Mouse (Mus musculus) hindbrain, embryonic 14.5 days (tissue): ENCODE measurements around the gene Nav1. TPM values are rescaled to one million over a fixed set of nuclear protein-coding genes. Genes with fewer than 3 reads are reported as not detected.

ENCODE experiments used
- ATAC-seq: fragments of 200-750 bp; cut with Nextera tagmentation; 2 replicates; pipeline ENCODE4 v1.8.0; 2017; ENCODE audit warnings: moderate number of reproducible peaks, mild to moderate bottlenecking, moderate TSS enrichment, moderate library complexity; ENCODE audit not compliant: low FRiP score
- DNase-seq: peaks from one replicate; pipeline ENCODE4 v3.0.0-alpha.2; 2015; ENCODE audit warnings: low spot score
- H3K27ac ChIP-seq: fragments of 300-500 bp; sonication (generic); 2 replicates; pipeline ENCODE4 v1.5.1; 2014; ENCODE audit warnings: mild to moderate bottlenecking, moderate library complexity
- H3K27me3 ChIP-seq: fragments of 300-500 bp; sonication (generic); 2 replicates; pipeline ENCODE4 v1.6.1; 2014; ENCODE audit warnings: mild to moderate bottlenecking, low read length, mixed read lengths; ENCODE audit not compliant: control insufficient read depth, insufficient read depth
- H3K36me3 ChIP-seq: fragments of 300-500 bp; sonication (generic); replicated peaks from 2 replicates; pipeline ENCODE4 v1.6.1; 2014; ENCODE audit not compliant: control insufficient read depth, insufficient read depth
- H3K4me1 ChIP-seq: fragments of 300-500 bp; sonication (generic); replicated peaks from 2 replicates; pipeline ENCODE4 v1.6.1; 2014; ENCODE audit warnings: antibody characterized with exemption, low read length, mixed read lengths; ENCODE audit not compliant: control insufficient read depth, insufficient read depth
- H3K4me2 ChIP-seq: fragments of 300-500 bp; sonication (generic); replicated peaks from 2 replicates; pipeline ENCODE4 v1.6.1; 2014; ENCODE audit warnings: mild to moderate bottlenecking, moderate library complexity
- H3K4me3 ChIP-seq: fragments of 300-500 bp; sonication (generic); replicated peaks from 2 replicates; pipeline ENCODE4 v1.5.1; 2014; ENCODE audit warnings: mild to moderate bottlenecking, low read length
- H3K9ac ChIP-seq: fragments of 300-500 bp; sonication (generic); 2 replicates; pipeline ENCODE4 v1.6.1; 2014
- H3K9me3 ChIP-seq: fragments of 300-500 bp; sonication (generic); 2 replicates; pipeline ENCODE4 v1.6.1; 2016; ENCODE audit warnings: low read length; ENCODE audit not compliant: control insufficient read depth
- WGBS: fragments of 180-500 bp; shearing (Covaris S2); extraction: QIAGEN DNeasy Blood & Tissue Kit; methylation state at CpG from one replicate; pipeline ENCODE4 v1.1.7; 2014; 5-methylcytosine and 5-hydroxymethylcytosine counted together
- polyA plus RNA-seq: library from polyadenylated mRNA; unstranded; fragments of >200 nt; fragmentation: Nextera tagmentation; extraction: Ambion mirVana; gene quantifications from 2 replicates; pipeline ENCODE4 v1.2.1, GENCODE M21; 2014

The Nav1 gene
- polyA plus RNA-seq, 1 experiment from 2014 or later, result 60.2 TPM

- DNase-seq (no peak), ATAC-seq (no peak)
- Histone ChIP-seq H3K9me3 (no peaks in the 10 kb centered on the region), H3K9ac (no peak overlapping the region), H3K4me3 (no peak overlapping the region), H3K4me1 (0 out of 2 replicates have a peak, but pooled peaks cover 4% of the 10 kb centered on the region), H3K27me3 (no peaks in the 10 kb centered on the region), H3K36me3 (peaks cover 17% of the 10 kb centered on the region), H3K4me2 (no peak overlapping the region), H3K27ac (no peak overlapping the region)
- 92% methylated on average over 7 of the region's 7 CpGs for WGBS
Observed at GRCm38 (mm10) chr1:135536822-135537221, 70.3 kb downstream of the Nav1 start.

- no peak for ATAC-seq
- Histone ChIP-seq H3K9me3 (no peaks in the 10 kb centered on the region), H3K27me3 (no peaks in the 10 kb centered on the region), H3K4me1 (0 out of 2 replicates have a peak, but pooled peaks cover 4% of the 10 kb centered on the region), H3K36me3 (peaks cover 22% of the 10 kb centered on the region), H3K4me3 (no peak overlapping the region), H3K9ac (no peak overlapping the region), H3K27ac (no peak overlapping the region), H3K4me2 (no peak overlapping the region)
- 65% methylated on average over 2 of the region's 2 CpGs for whole genome bisulfite sequencing
- DNase-seq, result no peak
Observed at GRCm38 (mm10) chr1:135536326-135536725, 70.8 kb downstream of the Nav1 start.

- H3K27ac ChIP-seq, result no peak overlapping the region
- H3K4me1 ChIP-seq, result 0 out of 2 replicates have a peak, but pooled peaks cover 4% of the 10 kb centered on the region
- H3K4me3 ChIP-seq, result no peak overlapping the region
- no peaks in the 10 kb centered on the region for H3K27me3 ChIP-seq
- H3K36me3 ChIP-seq, result peaks cover 29% of the 10 kb centered on the region
- H3K4me2 ChIP-seq, result no peak overlapping the region
- H3K9me3 ChIP-seq, result no peaks in the 10 kb centered on the region
- no peak overlapping the region for H3K9ac ChIP-seq
- ATAC-seq (no peak), DNase-seq (no peak)
- 34% methylated on average over 4 of the region's 4 CpGs for WGBS
Observed at GRCm38 (mm10) chr1:135535256-135535655, 71.8 kb downstream of the Nav1 start.

- no peak overlapping the region for H3K9ac ChIP-seq
- H3K4me2 ChIP-seq, result no peak overlapping the region
- H3K4me3 ChIP-seq, result no peak overlapping the region
- peaks cover 29% of the 10 kb centered on the region for H3K36me3 ChIP-seq
- no peaks in the 10 kb centered on the region for H3K9me3 ChIP-seq
- DNase-seq (no peak), ATAC-seq (no peak)
- H3K27me3 ChIP-seq, result no peaks in the 10 kb centered on the region
- H3K27ac ChIP-seq, result no peak overlapping the region
- 0 out of 2 replicates have a peak, but pooled peaks cover 4% of the 10 kb centered on the region for H3K4me1 ChIP-seq
- WGBS, result 46% methylated on average over 4 of the region's 4 CpGs
Observed at GRCm38 (mm10) chr1:135534782-135535181, 72.3 kb downstream of the Nav1 start.

- WGBS, result 86% methylated on average over 4 of the region's 4 CpGs
- no peak for DNase-seq
- H3K27ac ChIP-seq, result no peak overlapping the region
- no peaks in the 10 kb centered on the region for H3K9me3 ChIP-seq
- peaks cover 29% of the 10 kb centered on the region for H3K36me3 ChIP-seq
- 0 out of 2 replicates have a peak, but pooled peaks cover 4% of the 10 kb centered on the region for H3K4me1 ChIP-seq
- no peak overlapping the region for H3K4me2 ChIP-seq
- H3K9ac ChIP-seq, result no peak overlapping the region
- H3K4me3 ChIP-seq, result no peak overlapping the region
- no peaks in the 10 kb centered on the region for H3K27me3 ChIP-seq
- ATAC-seq, result no peak
Observed at GRCm38 (mm10) chr1:135534070-135534469, 73.0 kb downstream of the Nav1 start.

- Histone ChIP-seq H3K4me2 (no peak overlapping the region), H3K4me3 (no peak overlapping the region), H3K9ac (no peak overlapping the region), H3K27me3 (no peaks in the 10 kb centered on the region), H3K36me3 (peaks cover 38% of the 10 kb centered on the region), H3K4me1 (0 out of 2 replicates have a peak, but pooled peaks cover 4% of the 10 kb centered on the region), H3K27ac (no peak overlapping the region), H3K9me3 (no peaks in the 10 kb centered on the region)
- WGBS, result 87% methylated on average over 23 of the region's 23 CpGs
- ATAC-seq, result no peak
- no peak for DNase-seq
Observed at GRCm38 (mm10) chr1:135532383-135532782, 74.7 kb downstream of the Nav1 start.

GRCm38 (mm10) chr1:135531981-135532380, 75.1 kb downstream of the Nav1 start:
- Histone ChIP-seq H3K4me3 (no peak overlapping the region), H3K9ac (no peak overlapping the region), H3K27me3 (no peaks in the 10 kb centered on the region), H3K9me3 (no peaks in the 10 kb centered on the region), H3K27ac (no peak overlapping the region), H3K4me1 (0 out of 2 replicates have a peak, but pooled peaks cover 4% of the 10 kb centered on the region), H3K4me2 (no peak overlapping the region), H3K36me3 (peaks cover 36% of the 10 kb centered on the region)
- 88% methylated on average over 6 of the region's 6 CpGs for WGBS
- DNase-seq (no peak), ATAC-seq (no peak)

- Histone ChIP-seq H3K4me2 (no peak overlapping the region), H3K27ac (no peak overlapping the region), H3K36me3 (peaks cover 31% of the 10 kb centered on the region), H3K27me3 (no peaks in the 10 kb centered on the region), H3K9ac (no peak overlapping the region), H3K9me3 (no peaks in the 10 kb centered on the region), H3K4me3 (no peak overlapping the region), H3K4me1 (0 out of 2 replicates have a peak, but pooled peaks cover 4% of the 10 kb centered on the region)
- DNase-seq (no peak), ATAC-seq (no peak)
- WGBS, result 62% methylated on average over 10 of the region's 10 CpGs
Observed at GRCm38 (mm10) chr1:135531081-135531480, 76.0 kb downstream of the Nav1 start.

GRCm38 (mm10) chr1:135524518-135524860, 82.6 kb downstream of the Nav1 start:
- WGBS, result 83% methylated on average over 4 of the region's 4 CpGs
- no peaks in the 10 kb centered on the region for H3K27me3 ChIP-seq
- no peaks in the 10 kb centered on the region for H3K9me3 ChIP-seq
- H3K27ac ChIP-seq, result no peak overlapping the region
- no peak overlapping the region for H3K9ac ChIP-seq
- H3K36me3 ChIP-seq, result peaks cover 9% of the 10 kb centered on the region
- peaks cover 7% of the 10 kb centered on the region; the same call in 1 of the 2 replicates for H3K4me1 ChIP-seq
- DNase-seq, result no peak
- ATAC-seq, result no peak
- no peak overlapping the region for H3K4me3 ChIP-seq
- H3K4me2 ChIP-seq, result no peak overlapping the region
